In genomic region chr6:100496135-100496534, GRCm38 (mm10) we compare ENCODE assay signal across 13 mouse cellular contexts.
"Had no signal": no experiment of that assay in that cellular context is flagged by ENCODE, and none has a peak within 500 bp of the region (broad histone marks: within the 10 kb centered on the region; RNA-seq: fewer than 3 reads in every experiment).

No protein-coding gene starts in this region.

- ATAC-seq: midbrain, embryonic 16.5 days had no signal

- DNase-seq: lung, embryonic 14.5 days; lung, postnatal 10 days; lung, postnatal 4 days; midbrain, embryonic 14.5 days; retina, postnatal 1 day; right cerebral cortex, adult 18-20 months; right cerebral cortex, postnatal 25 days; right cerebral cortex, postnatal 4 days; spleen, adult 18-20 months; thymus, adult 18-20 months; thymus, postnatal 14 days; thymus, postnatal 36 days had no signal
